Comparison of ENCODE assay signal across 21 mouse cellular contexts in the genomic region with DNA sequence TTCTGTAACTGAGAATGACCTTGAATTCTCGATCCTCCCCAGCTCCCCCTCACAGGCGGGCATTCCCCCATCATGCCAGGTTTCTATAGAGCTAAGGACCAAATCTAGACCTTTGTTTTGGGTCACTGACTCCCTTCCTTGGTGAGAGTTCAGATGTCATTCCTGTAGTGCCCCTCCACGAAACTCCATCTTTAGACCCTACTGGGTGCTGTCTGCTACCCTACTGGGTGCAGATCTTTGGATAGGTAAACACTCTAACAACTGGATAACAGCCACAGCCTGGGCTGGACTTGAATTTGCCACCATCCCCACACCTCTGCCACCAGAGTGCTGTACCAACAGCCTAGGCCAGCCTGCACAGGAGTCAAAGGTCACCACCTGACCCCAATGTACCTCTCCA. TPM values are rescaled to one million over a fixed set of nuclear protein-coding genes. Genes with fewer than 3 reads are reported as not detected.
DNase-seq lines count a peak whose midpoint lies in the region; ATAC-seq and TF ChIP-seq lines count a peak whose summit lies in the region.
"Had no signal": no experiment of that assay in that cellular context is flagged by ENCODE, and none has a peak within 500 bp of the region (broad histone marks: within the 10 kb centered on the region; RNA-seq: fewer than 3 reads in every experiment).

No protein-coding gene starts in this region.

- no peaks in the 10 kb centered on the region for H3K27me3 ChIP-seq in liver, adult 2 months (ENCODE audit: control insufficient read depth, insufficient read depth, low read length)
- H3K27me3 ChIP-seq in liver, embryonic 11.5 days (replicated peaks; ENCODE audit: control insufficient read depth, insufficient read depth, low read length), result no peaks in the 10 kb centered on the region
- H3K27me3 ChIP-seq: embryonic facial prominence, embryonic 15.5 days; heart, embryonic 12.5 days; hindbrain, embryonic 15.5 days; intestine, embryonic 15.5 days; limb, embryonic 12.5 days had no signal

- H3K27ac ChIP-seq in gastrocnemius, adult 2 months, result peak overlapping the region; percentile 78
- H3K27ac ChIP-seq in liver, adult 2 months (replicated peaks; ENCODE audit: insufficient read depth, low read depth, low read length), result peak overlapping the region; percentile 74; the same call in 1 of the 2 replicates
- no peak overlapping the region for H3K27ac ChIP-seq in liver, embryonic 11.5 days (ENCODE audit: low read depth, low read length)
- H3K27ac ChIP-seq in bone marrow macrophage, adult 2 months (ENCODE audit: insufficient read depth, low read depth, low read length), result peak overlapping the region; percentile 73; the same call in 1 of the 2 replicates
- H3K27ac ChIP-seq: embryonic facial prominence, embryonic 15.5 days; hindbrain, embryonic 15.5 days; intestine, embryonic 15.5 days; kidney, postnatal 0 days; limb, embryonic 12.5 days had no signal

- H3K4me3 ChIP-seq in gastrocnemius, adult 2 months, result peak overlapping the region; percentile 45
- no peak overlapping the region for H3K4me3 ChIP-seq in liver, adult 2 months (ENCODE audit: insufficient read depth, low read depth, low read length)
- no peak overlapping the region for H3K4me3 ChIP-seq in liver, embryonic 11.5 days (ENCODE audit: low read depth, low read length)
- H3K4me3 ChIP-seq in bone marrow macrophage, adult 2 months (ENCODE audit: insufficient read depth, low read length), result peak overlapping the region; percentile 21
- H3K4me3 ChIP-seq: embryonic facial prominence, embryonic 15.5 days; heart, embryonic 12.5 days; hindbrain, embryonic 15.5 days; intestine, embryonic 15.5 days; limb, embryonic 12.5 days had no signal

- H3K79me2 ChIP-seq in liver, adult 2 months (ENCODE audit: control insufficient read depth, insufficient read depth, low read length), result no peaks in the 10 kb centered on the region

- intact Hi-C loops in gastrocnemius, adult 2 months (cut with DNase I), result no loop called here

- no peaks in the 10 kb centered on the region for H3K9me3 ChIP-seq in liver, embryonic 11.5 days (ENCODE audit: control insufficient read depth, low read length)
- H3K9me3 ChIP-seq: embryonic facial prominence, embryonic 15.5 days; heart, embryonic 12.5 days; hindbrain, embryonic 15.5 days; intestine, embryonic 15.5 days; limb, embryonic 12.5 days had no signal

- no peak overlapping the region for H3K4me2 ChIP-seq in liver, embryonic 11.5 days
- H3K4me2 ChIP-seq: embryonic facial prominence, embryonic 15.5 days; heart, embryonic 12.5 days; hindbrain, embryonic 15.5 days; intestine, embryonic 15.5 days; limb, embryonic 12.5 days; lung, embryonic 14.5 days had no signal

- no peak for ATAC-seq in liver, embryonic 11.5 days (replicated peaks; ENCODE audit: low FRiP score)
- ATAC-seq: forebrain, embryonic 16.5 days; intestine, embryonic 15.5 days had no signal

- no peaks in the 10 kb centered on the region for H3K36me3 ChIP-seq in liver, adult 2 months (ENCODE audit: control insufficient read depth, insufficient read depth, low read length)
- no peaks in the 10 kb centered on the region for H3K36me3 ChIP-seq in liver, embryonic 11.5 days (ENCODE audit: control insufficient read depth, insufficient read depth, low read length)
- H3K36me3 ChIP-seq: embryonic facial prominence, embryonic 15.5 days; heart, embryonic 12.5 days; hindbrain, embryonic 15.5 days; intestine, embryonic 15.5 days; limb, embryonic 12.5 days had no signal

- TF ChIP-seq POLR2A in liver, adult 2 months (IDR thresholded peaks at IDR 0.05; ENCODE audit: extremely low read depth, insufficient read depth, low read length), result no peak
- TF ChIP-seq POLR2A in bone marrow macrophage, adult 2 months (IDR thresholded peaks at IDR 0.05; ENCODE audit: borderline replicate concordance, low read depth, low read length), result no peak

- no peak for DNase-seq in gastrocnemius, adult 2 months
- no peak for DNase-seq in gastrocnemius, postnatal 10 days
- peak; percentile 74 for DNase-seq in liver, adult 2 months (ENCODE audit: extremely low read depth, low read depth, low spot score)
- no peak for DNase-seq in liver, embryonic 11.5 days (ENCODE audit: low spot score)
- DNase-seq in B cell, adult 2 months, result peak; percentile 34
- no peak for DNase-seq in layer of hippocampus, postnatal 36 days
- DNase-seq in left cerebral cortex, adult 11 months (ENCODE audit: low spot score), result no peak
- DNase-seq: cerebellum, adult 18-20 months; cerebellum, postnatal 25 days; embryo, embryonic 11 days; lung, embryonic 14.5 days; midbrain, embryonic 14.5 days had no signal

- no peak for TF ChIP-seq CTCF in gastrocnemius, adult 2 months (IDR thresholded peaks at IDR 0.05)
- TF ChIP-seq CTCF in liver, adult 2 months (IDR thresholded peaks at IDR 0.05; ENCODE audit: low read depth, low read length), result no peak
- TF ChIP-seq CTCF in bone marrow macrophage, adult 2 months (IDR thresholded peaks at IDR 0.05; ENCODE audit: low read depth, low read length), result no peak

- WGBS in liver, adult 2 months, result 48% methylated on average over 3 of the region's 3 CpGs
- 57% methylated on average over 3 of the region's 3 CpGs for WGBS in liver, embryonic 11.5 days

- H3K9ac ChIP-seq in liver, adult 2 months (ENCODE audit: low read depth, low read length), result no peak overlapping the region
- no peak overlapping the region for H3K9ac ChIP-seq in liver, embryonic 11.5 days (ENCODE audit: low read depth, low read length)
- H3K9ac ChIP-seq: embryonic facial prominence, embryonic 15.5 days; heart, embryonic 12.5 days; hindbrain, embryonic 15.5 days; intestine, embryonic 15.5 days; limb, embryonic 12.5 days; lung, embryonic 14.5 days had no signal

- peaks cover 19% of the 10 kb centered on the region for H3K4me1 ChIP-seq in liver, adult 2 months (ENCODE audit: control insufficient read depth, insufficient read depth, low read length)
- H3K4me1 ChIP-seq in liver, embryonic 11.5 days (replicated peaks; ENCODE audit: control insufficient read depth, insufficient read depth, low read length), result peaks cover 13% of the 10 kb centered on the region; the same call in 1 of the 2 replicates
- peaks cover 67% of the 10 kb centered on the region for H3K4me1 ChIP-seq in bone marrow macrophage, adult 2 months (ENCODE audit: control insufficient read depth, insufficient read depth, low read length)
- H3K4me1 ChIP-seq: hindbrain, embryonic 15.5 days had no signal

RNA-seq across cellular contexts. Expression of a gene that starts 26.6 kb away (rescaled TPM):
- under 1 TPM; 0.38 to 0.98 TPM for total RNA-seq in gastrocnemius, adult 2 months (2021)
- total RNA-seq in gastrocnemius, postnatal 10 days (2021), result 1 to 10 TPM; 2.0 to 2.2 TPM
- 3.8 and 4.8 TPM in 2 replicates for total RNA-seq in liver, adult 2 months (2014; rRNA removed)
- 6.4 and 8.0 TPM in 2 replicates for polyA plus RNA-seq in liver, adult 2 months (2012; rRNA removed)
- polyA plus RNA-seq in liver, embryonic 11.5 days (2014; fragmentation: Nextera tagmentation; extraction: Ambion mirVana), result 1.2 and 2.0 TPM in 2 replicates
- polyA plus RNA-seq in bone marrow macrophage, adult 2 months (2012; ENCODE audit: insufficient read depth, insufficient read length, missing spikeins), result 22.6 and 24.5 TPM in 2 replicates
- total RNA-seq in layer of hippocampus, postnatal 36 days (2021), result 1 to 10 TPM in 1 of 2 experiments, under 1 TPM in 1; 0.63 to 1.1 TPM

RNA-seq across cellular contexts. Expression of a gene that starts 44.1 kb away (rescaled TPM):
- total RNA-seq in gastrocnemius, adult 2 months (2021), result under 1 TPM; 0.13 to 0.31 TPM
- under 1 TPM; 0.45 to 0.52 TPM for total RNA-seq in gastrocnemius, postnatal 10 days (2021)
- 0.18 and 0.81 TPM in 2 replicates for total RNA-seq in liver, adult 2 months (2014; rRNA removed)
- 1.2 and 1.4 TPM in 2 replicates for polyA plus RNA-seq in liver, adult 2 months (2012; rRNA removed)
- 0.05 TPM in 1 of 2 replicates, not detected in the other for polyA plus RNA-seq in liver, embryonic 11.5 days (2014; fragmentation: Nextera tagmentation; extraction: Ambion mirVana)
- polyA plus RNA-seq in bone marrow macrophage, adult 2 months (2012; ENCODE audit: insufficient read depth, insufficient read length, missing spikeins), result not detected in 2 replicates
- 1 to 10 TPM; 3.0 to 3.3 TPM for total RNA-seq in layer of hippocampus, postnatal 36 days (2021)
- polyA plus RNA-seq: stomach, embryonic 14.5 days had no signal

RNA-seq across cellular contexts. Expression of a gene that starts 48.6 kb away (rescaled TPM):
- total RNA-seq in gastrocnemius, adult 2 months (2021), result 10 to 100 TPM; 29.4 to 40.8 TPM
- total RNA-seq in gastrocnemius, postnatal 10 days (2021), result 10 to 100 TPM; 24.8 to 30.7 TPM
- total RNA-seq in liver, adult 2 months (2014; rRNA removed), result 1.6 and 1.9 TPM in 2 replicates
- polyA plus RNA-seq in liver, adult 2 months (2012; rRNA removed), result 2.2 and 2.5 TPM in 2 replicates
- polyA plus RNA-seq in liver, embryonic 11.5 days (2014; fragmentation: Nextera tagmentation; extraction: Ambion mirVana), result 24.6 and 28.1 TPM in 2 replicates
- polyA plus RNA-seq in bone marrow macrophage, adult 2 months (2012; ENCODE audit: insufficient read depth, insufficient read length, missing spikeins), result 9.3 and 11.2 TPM in 2 replicates
- total RNA-seq in layer of hippocampus, postnatal 36 days (2021), result 100 to 1,000 TPM; 240 to 247 TPM

Comparison
In these comparisons a context has a peak if more than half of its experiments do, and no peak if none do; other contexts are left out.
1. DNase-seq: peak in liver, adult 2 months (single experiment) and B cell, adult 2 months (2 of 2); none in gastrocnemius, adult 2 months (single experiment), gastrocnemius, postnatal 10 days (single experiment), liver, embryonic 11.5 days (single experiment), layer of hippocampus, postnatal 36 days (0 of 2) and left cerebral cortex, adult 11 months (single experiment).
2. H3K4me3 ChIP-seq: peak in gastrocnemius, adult 2 months (single experiment) and bone marrow macrophage, adult 2 months (single experiment); none in liver, adult 2 months (single experiment) and liver, embryonic 11.5 days (single experiment).